Mouse (Mus musculus) neural tube, embryonic 10.5 days (tissue): ENCODE data around the gene Lgmn.

Experiments used
- DNase-seq: peaks from one replicate; pipeline ENCODE4 v3.0.0-alpha.2; 2017; ENCODE audit warnings: low spot score; ENCODE audit errors: extremely low spot score

The Lgmn gene

GRCm38 (mm10) chr12:102350997-102351396 lies 88.6 kb downstream of the Lgmn start:
- no peak for DNase-seq

- DNase-seq = no peak
Observed at GRCm38 (mm10) chr12:102348447-102348846, 91.2 kb downstream of the Lgmn start.

DNA sequence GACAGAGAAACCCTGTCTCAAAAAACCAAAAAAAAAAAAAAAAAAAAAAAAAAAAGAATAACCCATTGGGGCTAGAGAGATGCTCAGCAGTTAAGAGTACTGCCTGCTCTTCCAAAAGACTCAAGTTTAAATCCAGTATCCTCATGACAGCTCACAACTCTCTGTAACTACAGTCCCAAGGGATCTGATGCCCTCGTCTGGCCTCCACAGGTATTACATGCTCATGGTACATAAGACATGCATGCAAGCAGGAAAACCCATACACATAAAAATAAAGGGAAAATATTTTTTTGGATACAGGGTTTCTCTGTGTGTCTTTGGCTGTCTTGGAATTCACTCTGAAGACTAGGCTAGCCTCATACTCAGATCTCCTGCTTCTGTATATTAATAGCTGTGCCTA lies 93.1 kb downstream of the Lgmn start:
- peak; percentile 55 for DNase-seq

DNA sequence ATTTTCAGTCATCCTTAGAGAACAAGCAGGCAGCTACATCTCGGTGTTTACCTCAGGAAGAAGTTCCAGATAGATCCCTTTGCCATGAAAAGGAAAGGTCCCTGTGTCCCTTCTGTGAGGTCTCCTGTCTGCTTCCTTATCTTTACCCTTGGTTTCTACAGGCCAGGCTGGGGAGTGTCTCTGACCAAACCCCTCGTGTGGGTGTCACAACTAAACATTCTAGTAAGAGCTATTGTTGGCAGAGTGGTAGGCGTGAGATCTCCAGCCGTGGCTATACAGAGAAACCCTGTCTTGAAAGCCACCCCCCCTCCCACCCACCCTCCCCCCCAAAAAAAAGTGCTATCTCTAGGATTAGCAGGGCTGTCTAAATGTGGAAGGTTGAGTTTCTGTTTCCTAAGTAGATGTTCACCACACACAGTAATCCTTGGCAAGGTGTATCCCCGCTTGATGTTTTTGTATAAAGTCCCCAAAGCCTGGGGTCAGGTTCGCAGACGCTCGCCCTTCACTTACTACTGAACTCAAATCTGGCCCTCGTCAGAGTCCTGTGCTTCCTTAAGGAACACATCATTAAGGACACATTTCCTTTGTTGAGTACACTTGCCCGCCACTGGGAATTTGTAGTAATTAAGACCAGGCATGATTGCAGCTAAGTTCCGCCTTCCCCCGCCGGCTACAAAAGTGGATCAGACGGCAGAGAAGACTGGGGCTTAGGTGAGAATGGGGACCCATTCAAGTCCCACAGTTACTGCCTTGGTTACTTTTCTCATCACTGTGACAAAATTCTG lies 94.4 kb downstream of the Lgmn start:
- no peak for DNase-seq
